Mouse (Mus musculus) E14TG2a.4 (cell line): Measurements from ENCODE around the gene Smc4.

ENCODE experiments used
- CTCF ChIP-seq: conservative IDR thresholded peaks from 2 replicates; pipeline ENCODE4 v1.5.1; 2014; ENCODE audit warnings: low read length
- NANOG ChIP-seq: IDR thresholded peaks from 2 replicates; pipeline ENCODE4 v1.6.1; 2014; ENCODE audit warnings: borderline replicate concordance, low read length, mixed read lengths
- POU5F1 ChIP-seq: IDR thresholded peaks from 2 replicates; pipeline ENCODE4 v1.6.1; 2014; ENCODE audit warnings: low read length, borderline replicate concordance

GRCm38 (mm10) chr3:68957413-68957812, 47.1 kb upstream of the Smc4 start:
- TF ChIP-seq CTCF, result no peak
- TF ChIP-seq NANOG, result no peak
- no peak for TF ChIP-seq POU5F1
